Mouse (Mus musculus) liver, postnatal 0 days (tissue): ENCODE data around the gene Tubb2a. TPM values are rescaled to one million over a fixed set of nuclear protein-coding genes. Genes with fewer than 3 reads are reported as not detected.

Experiments used
- ATAC-seq: fragments of 200-750 bp; cut with Nextera tagmentation; 2 replicates; pipeline ENCODE4 v1.8.0; 2017; ENCODE audit warnings: mild to moderate bottlenecking, moderate library complexity
- DNase-seq: peaks from one replicate; pipeline ENCODE4 v3.0.0-alpha.2; 2016
- H3K27ac ChIP-seq: fragments of 300-500 bp; sonication (generic); 2 replicates; pipeline ENCODE4 v1.5.1; 2014; ENCODE audit warnings: antibody characterized with exemption, moderate library complexity, mild to moderate bottlenecking, low read depth
- H3K27me3 ChIP-seq: fragments of 300-500 bp; sonication (generic); 2 replicates; pipeline ENCODE4 v1.6.1; 2014; ENCODE audit warnings: low read length, control low read depth, mixed read lengths; ENCODE audit not compliant: insufficient read depth
- H3K36me3 ChIP-seq: fragments of 300-500 bp; sonication (generic); replicated peaks from 2 replicates; pipeline ENCODE4 v1.6.1; 2014; ENCODE audit warnings: mild to moderate bottlenecking, control low read depth, low read length, moderate library complexity, mixed read lengths; ENCODE audit not compliant: insufficient read depth
- H3K4me1 ChIP-seq: fragments of 300-500 bp; sonication (generic); 2 replicates; pipeline ENCODE4 v1.6.1; 2014; ENCODE audit warnings: antibody characterized with exemption, mild to moderate bottlenecking, control low read depth; ENCODE audit not compliant: insufficient read depth
- H3K4me2 ChIP-seq: fragments of 300-500 bp; sonication (generic); 2 replicates; pipeline ENCODE4 v1.6.1; 2014; ENCODE audit warnings: low read depth, mild to moderate bottlenecking, low read length, moderate library complexity, mixed read lengths
- H3K4me3 ChIP-seq: fragments of 300-500 bp; sonication (generic); 2 replicates; pipeline ENCODE4 v1.5.1; 2014; ENCODE audit warnings: low read depth, low read length
- H3K9ac ChIP-seq: fragments of 300-500 bp; sonication (generic); replicated peaks from 2 replicates; pipeline ENCODE4 v1.6.1; 2014; ENCODE audit warnings: mild to moderate bottlenecking, moderate library complexity
- H3K9me3 ChIP-seq: fragments of 300-500 bp; sonication (generic); 2 replicates; pipeline ENCODE4 v1.6.1; 2016; ENCODE audit warnings: mild to moderate bottlenecking, control low read depth, low read length, mixed read lengths
- CTCF ChIP-seq: sonication (generic); IDR thresholded peaks from 2 replicates; pipeline ENCODE4 v1.5.1; 2016; ENCODE audit warnings: antibody characterized with exemption, low read depth
- EP300 ChIP-seq: IDR thresholded peaks from 2 replicates; pipeline ENCODE4 v1.6.1; 2016; ENCODE audit warnings: antibody characterized with exemption, low read depth, mild to moderate bottlenecking
- WGBS: fragments of 180-500 bp; shearing (Covaris S2); extraction: QIAGEN DNeasy Blood & Tissue Kit; methylation state at CpG from one replicate; pipeline ENCODE4 v1.1.7; 2014; ENCODE audit not compliant: insufficient replicate concordance; 5-methylcytosine and 5-hydroxymethylcytosine counted together
- polyA plus RNA-seq: library from polyadenylated mRNA; unstranded; fragments of >200 nt; fragmentation: Nextera tagmentation; extraction: Ambion mirVana; gene quantifications from 2 replicates; pipeline ENCODE4 v1.2.1, GENCODE M21; 2015

The Tubb2a gene
- polyA plus RNA-seq, 1 experiment from 2014 or later = 64.7 TPM

DNA sequence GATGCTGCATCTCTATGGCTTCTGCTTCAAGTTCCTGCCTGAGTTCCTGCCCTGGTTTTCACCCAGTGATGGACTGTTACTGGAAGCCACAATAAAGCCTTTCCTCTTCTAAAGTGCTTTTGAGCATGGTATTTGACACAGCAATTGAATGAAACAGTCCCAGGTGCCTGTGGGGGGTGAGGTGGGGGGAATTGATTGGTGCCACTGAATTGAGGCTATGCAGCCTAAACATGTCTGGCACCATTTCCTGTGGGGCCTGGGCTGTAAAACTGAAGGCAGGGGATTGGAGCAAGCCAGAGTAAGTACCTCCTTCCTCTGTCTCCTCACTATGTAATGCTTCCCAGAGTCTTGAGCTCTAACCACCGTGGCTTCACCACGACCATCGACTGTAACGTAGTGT is 36.8 kb upstream of the Tubb2a start:
- no peaks in the 10 kb centered on the region for H3K9me3 ChIP-seq
- no peak overlapping the region for H3K4me3 ChIP-seq
- 57% methylated on average over 4 of the region's 4 CpGs for WGBS
- no peaks in the 10 kb centered on the region for H3K27me3 ChIP-seq
- no peak for TF ChIP-seq EP300
- TF ChIP-seq CTCF = no peak
- ATAC-seq = no peak
- H3K9ac ChIP-seq = no peak overlapping the region
- peaks cover 6% of the 10 kb centered on the region; the same call in 1 of the 2 replicates for H3K4me1 ChIP-seq
- no peak overlapping the region for H3K27ac ChIP-seq
- DNase-seq = no peak
- H3K36me3 ChIP-seq = no peaks in the 10 kb centered on the region
- no peak overlapping the region for H3K4me2 ChIP-seq

DNA sequence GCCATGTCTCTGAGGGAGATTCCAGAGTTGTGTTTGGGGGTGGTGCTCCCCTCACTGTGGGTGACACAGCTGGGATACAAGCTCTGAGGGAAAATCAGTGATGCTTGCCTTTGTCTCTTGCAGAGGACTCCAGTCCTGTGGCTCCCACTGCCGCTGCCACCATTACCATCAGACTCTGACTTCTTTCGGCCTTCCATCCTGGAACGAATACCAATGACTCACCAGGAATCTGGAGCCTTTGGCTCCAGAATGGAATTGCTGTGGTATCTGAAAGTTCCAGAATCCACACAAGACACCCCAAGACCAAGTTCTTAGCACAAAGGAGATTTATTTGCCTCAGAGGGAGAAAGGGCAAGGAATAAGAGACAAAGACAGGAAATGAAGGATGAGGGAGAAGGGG is 35.3 kb upstream of the Tubb2a start:
- Histone ChIP-seq H3K36me3 (no peaks in the 10 kb centered on the region), H3K9ac (no peak overlapping the region; the same call in 1 of the 2 replicates), H3K27ac (peak overlapping the region; percentile 46), H3K4me2 (no peak overlapping the region), H3K4me1 (peaks cover 6% of the 10 kb centered on the region; the same call in 1 of the 2 replicates), H3K27me3 (no peaks in the 10 kb centered on the region), H3K9me3 (no peaks in the 10 kb centered on the region), H3K4me3 (no peak overlapping the region)
- TF ChIP-seq CTCF (no peak), EP300 (no peak)
- WGBS = 84% methylated on average over 3 of the region's 3 CpGs
- ATAC-seq (no peak), DNase-seq (no peak)

DNA sequence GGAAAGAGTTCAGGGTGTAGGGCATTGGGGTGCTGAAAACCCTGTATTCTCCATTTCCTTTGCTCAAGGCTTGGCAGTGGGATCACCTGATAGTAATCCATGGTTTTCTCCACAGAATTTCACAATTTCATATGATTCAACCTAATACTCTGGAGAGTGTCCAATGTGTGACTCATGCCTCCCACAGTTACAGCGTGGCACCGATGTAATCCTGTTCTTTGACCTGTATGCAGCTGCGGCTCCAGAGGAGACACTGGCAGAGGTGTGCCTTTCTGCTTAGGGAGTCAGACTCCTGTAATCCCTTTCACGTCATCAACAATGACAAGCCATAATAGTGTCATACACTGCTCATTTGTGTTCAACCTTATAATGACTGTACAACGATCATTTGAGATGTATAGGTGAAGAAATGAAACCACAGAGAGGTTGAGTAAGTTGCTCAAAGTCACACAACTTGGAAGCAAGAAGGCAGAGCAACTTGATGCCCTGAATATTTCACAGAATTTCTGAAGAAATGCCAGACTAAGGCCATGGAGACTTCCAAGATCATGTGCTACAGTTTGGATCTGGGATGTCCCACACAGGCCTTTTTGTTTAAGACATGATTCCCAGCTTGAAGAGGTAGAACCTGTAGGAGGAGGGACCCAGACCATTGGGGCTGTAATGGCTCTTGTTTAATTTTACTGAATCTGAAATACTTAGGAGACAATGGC is 34.7 kb upstream of the Tubb2a start:
- 60% methylated on average over 5 of the region's 5 CpGs for WGBS
- ATAC-seq (peak; percentile 100), DNase-seq (peak; percentile 60)

DNA sequence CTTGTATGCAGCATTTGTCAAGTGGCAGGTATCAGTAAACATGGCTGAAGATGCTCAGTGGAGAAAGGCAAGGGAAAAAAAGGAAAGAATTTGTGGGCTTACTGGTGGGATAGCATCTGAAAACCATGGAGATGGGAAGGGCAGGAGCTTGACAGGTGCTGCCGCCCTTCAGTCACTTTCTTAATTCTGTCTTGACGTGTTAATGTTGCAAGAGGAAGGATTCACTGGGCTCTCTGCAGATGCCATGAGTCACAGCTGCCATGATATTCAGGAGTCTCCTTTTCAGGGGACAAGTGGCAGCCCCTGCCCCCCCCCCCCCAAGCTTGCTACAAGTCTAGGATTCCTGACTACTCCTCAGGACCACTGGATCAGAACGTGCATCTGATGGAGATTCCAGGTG is 34.1 kb upstream of the Tubb2a start:
- 80% methylated on average over 3 of the region's 3 CpGs for WGBS
- H3K9me3 ChIP-seq = no peaks in the 10 kb centered on the region
- no peak overlapping the region for H3K9ac ChIP-seq
- no peak for ATAC-seq
- H3K36me3 ChIP-seq = no peaks in the 10 kb centered on the region
- H3K4me1 ChIP-seq = peaks cover 8% of the 10 kb centered on the region; the same call in 1 of the 2 replicates
- DNase-seq = no peak
- no peak overlapping the region for H3K4me2 ChIP-seq
- no peak for TF ChIP-seq CTCF
- no peak for TF ChIP-seq EP300
- H3K27ac ChIP-seq = no peak overlapping the region
- H3K4me3 ChIP-seq = no peak overlapping the region
- H3K27me3 ChIP-seq = no peaks in the 10 kb centered on the region

More for the DNA sequence above, 34.7 kb upstream of the Tubb2a start:
- Histone ChIP-seq H3K9ac (no peak overlapping the region; the same call in 1 of the 2 replicates), H3K9me3 (no peaks in the 10 kb centered on the region), H3K4me2 (no peak overlapping the region), H3K4me1 (peaks cover 6% of the 10 kb centered on the region; the same call in 1 of the 2 replicates), H3K27ac (peak overlapping the region; percentile 46), H3K36me3 (no peaks in the 10 kb centered on the region), H3K27me3 (no peaks in the 10 kb centered on the region), H3K4me3 (no peak overlapping the region)
- TF ChIP-seq CTCF (no peak), EP300 (peak; percentile 91)

DNA sequence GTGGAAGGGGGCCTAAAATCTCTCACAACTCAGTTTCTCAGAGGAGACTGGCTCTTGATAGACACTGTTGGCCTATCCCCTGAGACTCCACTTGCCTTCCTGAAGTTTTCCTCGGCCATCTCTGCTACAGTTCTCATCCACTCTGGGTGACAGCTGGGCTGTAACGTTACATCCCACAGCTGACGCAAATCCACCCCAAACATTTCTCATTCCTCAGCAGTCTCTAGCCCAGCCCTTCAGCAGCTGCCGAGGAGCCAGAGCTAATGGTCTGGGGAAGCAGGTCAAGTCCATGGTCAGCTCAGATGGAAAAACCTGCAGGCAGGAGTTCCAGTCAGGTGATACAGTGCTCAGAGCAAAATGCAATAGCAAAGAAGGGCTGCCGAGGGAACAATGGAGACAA is 33.2 kb upstream of the Tubb2a start:
- no peak for ATAC-seq

DNA sequence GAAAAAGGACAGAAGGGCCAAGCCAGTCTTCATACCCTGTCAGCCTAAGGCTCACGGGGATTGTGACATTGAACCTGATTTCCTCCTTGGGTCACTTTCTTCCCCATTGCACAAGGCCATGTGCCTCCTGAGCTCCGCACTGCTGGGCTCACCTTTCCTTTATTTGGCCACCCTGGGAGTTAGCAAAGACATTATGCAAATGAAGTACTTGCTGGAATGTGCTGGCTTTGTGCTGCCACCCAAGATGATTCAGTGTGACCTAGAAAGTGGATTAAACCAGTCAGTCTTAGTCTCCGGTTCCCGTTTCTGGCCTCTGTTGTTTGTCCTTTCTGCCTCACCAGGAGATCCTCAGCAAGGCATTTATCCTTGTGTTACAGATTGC is 31.9 kb upstream of the Tubb2a start:
- no peak overlapping the region for H3K4me3 ChIP-seq

More for the DNA sequence above, 33.2 kb upstream of the Tubb2a start:
- no peak overlapping the region for H3K9ac ChIP-seq
- TF ChIP-seq CTCF (no peak), EP300 (no peak)
- DNase-seq = no peak
- WGBS = 65% methylated on average over 5 of the region's 5 CpGs
- no peaks in the 10 kb centered on the region for H3K27me3 ChIP-seq
- H3K4me3 ChIP-seq = no peak overlapping the region
- peaks cover 11% of the 10 kb centered on the region; the same call in 1 of the 2 replicates for H3K4me1 ChIP-seq
- no peaks in the 10 kb centered on the region for H3K9me3 ChIP-seq
- H3K27ac ChIP-seq = no peak overlapping the region
- H3K36me3 ChIP-seq = no peaks in the 10 kb centered on the region
- H3K4me2 ChIP-seq = no peak overlapping the region

More for the DNA sequence above, 31.9 kb upstream of the Tubb2a start:
- Histone ChIP-seq H3K9me3 (no peaks in the 10 kb centered on the region), H3K36me3 (no peaks in the 10 kb centered on the region), H3K4me2 (no peak overlapping the region), H3K9ac (no peak overlapping the region), H3K4me1 (peaks cover 11% of the 10 kb centered on the region; the same call in 1 of the 2 replicates), H3K27me3 (no peaks in the 10 kb centered on the region), H3K27ac (no peak overlapping the region)
- DNase-seq (no peak), ATAC-seq (no peak)
- TF ChIP-seq CTCF (no peak), EP300 (no peak)
- 63% methylated on average over 4 of the region's 4 CpGs for WGBS
